Mouse (Mus musculus): ENCODE measurements around the gene Dock10. TPM values are rescaled to one million over a fixed set of nuclear protein-coding genes. Genes with fewer than 3 reads are reported as not detected.
"Not testable (repeated sequence)": the region's sequence is repeated elsewhere in the genome, so short reads cannot be mapped to it uniquely, and the experiment has no call there.

The Dock10 gene
- 10 to 100 TPM; 37.7 to 45.9 (median 39.7) TPM for total RNA-seq (2022)

DNA sequence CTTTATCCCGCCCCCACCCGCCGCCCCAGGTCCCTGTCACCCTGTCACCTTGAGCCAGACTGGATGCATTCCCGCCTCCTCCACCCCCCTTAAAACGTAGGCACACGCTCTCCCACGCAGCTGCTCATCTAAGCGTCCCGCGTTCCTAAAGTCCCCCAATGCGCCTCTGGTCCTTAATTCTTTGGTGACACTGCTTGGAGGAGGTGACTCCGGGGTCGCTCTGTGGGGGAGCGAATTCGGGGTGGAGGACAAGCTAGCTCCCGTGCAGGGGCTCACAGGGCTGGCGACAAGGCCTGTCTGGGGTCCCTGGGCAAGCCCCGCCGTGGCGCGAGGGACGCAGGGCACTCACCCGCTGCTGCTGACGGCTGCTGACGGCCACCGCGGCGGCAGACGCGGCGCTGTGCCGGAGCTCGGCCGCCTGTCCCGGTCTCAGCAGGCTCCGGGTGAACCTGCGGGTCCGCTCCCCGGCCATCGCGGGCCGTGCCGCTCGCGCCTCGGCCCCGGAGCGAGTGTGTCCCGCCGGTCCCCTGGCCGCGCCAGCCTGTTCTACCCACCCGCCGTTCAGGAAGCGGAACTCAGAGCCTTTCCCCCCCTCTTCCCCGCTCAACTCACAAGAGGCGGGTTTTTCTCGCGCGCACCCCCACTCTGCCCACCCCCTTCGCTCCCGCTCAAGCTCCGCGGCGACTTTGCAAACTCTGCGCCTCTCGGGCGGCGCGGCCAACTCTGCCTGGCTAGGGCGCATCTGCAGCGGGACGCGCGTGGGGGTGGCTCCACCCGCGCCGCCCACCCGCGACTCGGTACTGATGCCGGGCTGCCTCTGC, at the start of gene Dock10:
Gene Dock10 (minus strand): TSS at position 551 of the 821 bp plus-strand sequence.
- DNase-seq (ENCODE audit: low spot score in 2 of 2): peak; percentile 49

DNA sequence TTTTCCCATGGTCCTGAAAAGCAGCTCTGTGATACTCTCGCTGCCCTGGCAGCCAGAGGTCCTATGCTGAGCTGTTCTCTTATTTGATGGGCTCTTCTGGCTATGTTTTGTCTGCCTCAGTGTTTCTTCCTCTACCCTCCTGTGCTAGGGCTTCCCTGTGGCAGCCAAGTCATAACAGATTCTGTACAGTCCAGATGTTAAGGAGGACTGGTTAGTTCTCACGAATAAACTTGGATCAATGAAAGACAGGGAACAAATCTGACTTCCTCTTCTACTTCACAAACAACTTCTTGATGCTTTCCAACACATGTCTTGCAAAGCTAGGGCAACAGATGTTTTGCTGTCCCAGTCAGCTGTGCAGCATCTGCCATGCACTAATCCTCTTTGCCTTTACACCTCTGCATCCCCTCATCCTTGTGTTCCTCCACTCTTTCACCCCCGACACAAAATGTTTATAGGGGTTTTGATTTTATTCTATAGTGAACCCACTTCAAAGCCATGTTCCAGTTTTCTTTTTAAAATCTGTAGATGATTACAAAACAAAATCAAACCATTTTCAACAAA, 48.6 kb upstream of the Dock10 start:
- no peak for DNase-seq (ENCODE audit: low spot score in 2 of 2)

DNA sequence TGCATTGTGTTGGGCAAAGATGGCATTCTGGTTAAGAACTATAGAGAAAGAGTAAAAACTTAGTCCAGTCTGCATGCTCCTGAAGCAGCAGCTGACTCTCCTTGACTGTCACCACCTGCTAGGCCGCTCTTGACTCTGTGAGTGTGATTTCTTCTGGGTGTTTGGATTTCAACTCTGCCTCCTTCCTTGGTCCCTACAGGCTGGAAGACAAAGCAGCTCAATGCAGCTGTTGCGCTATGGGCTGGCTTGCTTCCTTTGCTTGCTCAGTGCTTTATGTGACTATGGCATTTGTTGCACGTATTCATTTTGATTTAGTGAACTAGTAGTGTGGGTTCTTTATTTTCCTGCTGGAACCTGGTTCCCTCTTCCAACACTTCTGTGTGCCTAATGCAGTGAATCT, 43.7 kb upstream of the Dock10 start:
- DNase-seq (ENCODE audit: low spot score in 2 of 2): no peak

DNA sequence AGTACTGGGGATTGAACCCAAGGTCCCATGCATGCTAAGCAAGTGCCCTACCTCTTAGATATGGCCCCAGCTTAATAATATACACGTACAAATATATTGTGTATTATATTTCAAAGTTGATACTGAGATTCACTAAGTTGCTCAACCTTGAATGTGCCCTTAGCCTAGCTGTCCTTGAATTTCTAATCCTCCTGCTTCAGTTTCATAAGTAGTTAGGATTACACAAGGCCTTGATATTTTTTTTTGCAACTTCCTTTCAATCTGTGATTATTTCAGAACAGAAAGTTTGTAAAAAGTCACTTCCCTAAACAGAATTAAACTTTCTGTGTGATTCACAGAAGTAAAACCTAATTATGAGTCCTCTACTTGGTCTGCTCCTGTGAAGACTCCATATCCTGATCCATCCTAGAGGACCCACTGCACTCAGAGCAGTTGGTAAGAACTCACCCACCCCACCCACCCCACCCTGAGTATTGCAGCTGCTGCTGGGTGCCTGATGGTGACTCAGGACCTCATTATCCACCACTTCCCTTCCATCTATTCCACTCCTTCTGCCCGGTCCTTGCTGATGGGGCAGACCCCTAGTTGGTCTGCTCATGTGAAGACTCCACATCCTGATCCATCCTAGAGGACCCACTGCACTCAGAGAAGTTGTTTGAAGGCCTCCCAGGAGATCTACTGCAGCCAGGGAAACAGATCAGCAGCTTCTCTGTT, 26.9 kb upstream of the Dock10 start:
- DNase-seq (ENCODE audit: low spot score in 2 of 2): no peak

DNA sequence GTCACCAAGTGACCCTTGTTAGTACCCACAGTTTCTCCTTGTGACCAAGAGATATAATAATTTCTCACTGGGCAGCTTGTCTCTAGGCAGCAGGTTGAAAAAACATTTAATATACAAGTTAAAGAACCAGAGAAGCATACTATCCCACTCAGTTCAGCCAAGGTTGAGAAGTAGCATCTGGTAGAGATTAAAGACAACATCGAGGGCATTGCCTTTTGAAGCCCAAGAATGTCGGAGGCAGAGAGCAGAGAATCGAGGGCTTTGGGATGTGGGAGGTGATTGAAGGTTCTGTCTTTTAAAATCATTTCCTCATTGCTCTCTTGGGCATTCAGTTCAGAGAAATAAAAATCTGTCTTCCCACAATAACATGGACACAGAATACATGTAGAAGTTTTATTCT, 25.8 kb upstream of the Dock10 start:
- no peak for DNase-seq (ENCODE audit: low spot score in 2 of 2)

DNA sequence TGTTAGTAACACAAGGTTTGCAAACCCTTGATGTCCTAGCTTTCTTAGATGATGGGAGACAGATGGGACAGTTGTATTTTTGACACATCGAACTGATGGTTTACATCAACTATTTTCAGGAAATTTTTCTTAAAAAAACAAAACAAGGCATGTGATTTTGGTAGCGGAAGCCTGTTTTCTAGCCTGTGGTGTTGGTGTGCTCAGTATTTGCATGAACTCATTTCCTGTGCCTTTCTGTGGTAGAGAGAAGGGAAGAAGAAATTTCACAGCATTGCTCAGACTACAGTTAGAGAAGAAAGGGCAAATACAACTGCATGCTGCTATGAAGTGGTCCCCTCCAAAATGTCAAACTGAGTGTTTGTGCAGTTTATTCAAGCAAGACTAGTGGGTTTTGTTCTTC, 7.2 kb upstream of the Dock10 start:
- DNase-seq (ENCODE audit: low spot score in 2 of 2): no peak

DNA sequence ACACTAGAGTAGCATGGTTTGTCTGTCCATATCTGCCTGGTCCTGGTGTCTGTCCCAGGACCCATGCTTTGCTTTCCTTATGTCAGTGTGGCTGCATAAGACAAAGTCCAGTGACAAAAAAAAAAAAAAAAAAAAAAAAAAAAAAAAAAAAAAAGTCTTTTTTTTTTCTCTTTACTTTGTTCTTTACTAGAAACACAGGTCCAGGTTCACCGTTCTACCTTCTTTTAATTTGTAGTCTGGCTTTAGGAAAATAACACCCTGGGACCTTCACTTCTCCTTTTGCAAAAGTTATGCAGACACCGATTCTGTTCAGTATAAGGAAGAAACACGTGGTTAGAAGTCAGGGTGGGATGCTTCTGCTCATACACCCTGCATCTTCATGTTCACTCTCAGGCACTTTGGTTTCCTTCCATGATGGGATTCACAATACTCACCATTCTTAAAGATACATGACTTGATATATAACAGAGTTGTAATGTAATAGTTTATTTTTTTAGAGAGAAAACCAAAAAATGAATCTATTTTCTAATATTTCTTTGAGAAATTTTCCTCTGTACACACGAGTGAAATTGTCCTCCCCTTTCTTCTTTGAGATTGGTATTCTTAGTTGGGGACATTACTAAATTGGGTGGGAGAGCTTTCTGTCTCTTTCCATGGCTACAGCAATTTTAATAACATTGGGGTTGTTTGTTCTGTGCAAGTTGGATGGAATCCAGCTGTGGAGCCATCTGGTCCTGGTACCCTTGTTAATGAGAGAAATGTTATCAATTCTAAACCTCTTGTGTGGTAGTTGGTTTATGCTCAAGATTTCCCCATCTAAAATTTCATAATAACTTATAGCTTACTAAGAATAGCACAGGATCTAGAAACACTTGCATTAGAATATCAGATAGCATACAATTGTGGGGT, 5.0 kb upstream of the Dock10 start:
- DNase-seq (ENCODE audit: low spot score in 2 of 2): no peak

DNA sequence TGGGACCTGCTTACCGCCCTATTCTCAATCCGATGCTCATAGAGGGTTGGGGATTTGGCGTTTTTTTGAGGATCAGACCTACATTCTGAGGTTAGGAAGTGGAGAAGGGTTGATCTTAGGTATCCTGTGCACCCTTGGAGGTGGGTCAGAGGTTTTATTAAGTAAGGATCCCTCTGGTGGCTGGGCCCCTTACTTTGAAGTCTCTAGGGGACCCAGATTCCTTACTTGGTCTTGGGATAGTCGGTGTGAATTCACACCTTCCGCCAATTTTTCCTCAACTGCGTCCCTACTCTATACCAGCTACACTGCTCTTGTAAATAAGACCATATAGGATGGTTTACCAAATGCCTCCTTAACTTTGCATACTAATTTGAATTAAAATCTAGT, 464 bp upstream of the Dock10 start:
- DNase-seq (ENCODE audit: low spot score in 2 of 2): no peak

DNA sequence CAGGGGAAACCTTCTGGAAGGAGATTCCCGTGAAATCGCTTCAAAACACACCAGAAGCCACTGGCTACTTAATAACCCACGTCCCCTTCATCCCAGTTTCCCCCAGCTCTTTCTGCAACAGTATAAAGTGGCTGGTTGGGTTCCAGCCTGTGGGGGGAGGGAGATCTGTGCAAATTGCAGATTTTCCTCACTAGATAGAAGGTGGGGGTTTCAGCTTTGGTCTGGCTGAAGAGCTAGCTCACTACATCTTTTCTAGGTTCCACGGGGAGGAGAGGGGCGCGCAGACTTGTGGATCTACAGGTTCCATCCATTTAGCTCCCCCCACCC, 714 bp downstream of the Dock10 start:
- DNase-seq (ENCODE audit: low spot score in 2 of 2): no peak

DNA sequence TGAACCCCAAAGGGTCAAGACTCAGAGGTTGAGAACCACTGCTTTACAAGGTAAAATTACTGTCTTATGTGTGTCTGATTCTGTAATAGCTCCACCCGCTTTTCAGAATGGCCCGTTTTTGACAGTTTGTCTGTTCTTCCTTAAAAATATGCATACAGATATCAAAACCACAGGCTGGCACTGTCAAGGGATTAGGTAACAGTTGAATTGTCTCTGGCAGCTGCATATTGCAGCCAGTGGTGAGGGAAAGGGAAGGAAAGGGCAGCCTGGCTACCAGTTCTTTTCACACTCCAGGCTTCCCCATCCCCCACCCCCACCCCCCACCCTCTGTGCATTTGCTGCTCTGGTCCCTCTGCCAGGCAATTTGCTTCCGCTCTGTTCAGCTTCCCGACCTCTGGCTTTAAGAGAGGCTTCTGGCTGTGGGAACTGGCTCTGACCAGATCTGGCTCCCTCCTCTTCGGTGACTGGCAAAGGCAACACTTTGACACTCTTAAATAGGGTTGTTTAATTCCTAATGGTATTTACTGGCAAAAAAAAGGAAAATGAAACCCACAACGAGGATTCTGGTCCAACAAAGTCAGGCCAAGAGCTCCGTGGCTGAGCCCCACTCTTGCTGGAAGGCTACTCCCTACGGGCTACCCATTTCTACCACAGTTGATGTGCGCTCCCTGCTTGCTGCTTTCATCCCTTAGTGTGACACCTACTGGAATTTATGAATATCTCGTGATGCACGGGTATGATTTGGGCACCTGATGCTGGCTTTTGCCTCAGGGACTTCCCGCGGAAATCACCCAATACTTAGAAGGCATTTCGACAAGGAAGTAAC, 1.3 kb downstream of the Dock10 start:
- no peak for DNase-seq (ENCODE audit: low spot score in 2 of 2)

DNA sequence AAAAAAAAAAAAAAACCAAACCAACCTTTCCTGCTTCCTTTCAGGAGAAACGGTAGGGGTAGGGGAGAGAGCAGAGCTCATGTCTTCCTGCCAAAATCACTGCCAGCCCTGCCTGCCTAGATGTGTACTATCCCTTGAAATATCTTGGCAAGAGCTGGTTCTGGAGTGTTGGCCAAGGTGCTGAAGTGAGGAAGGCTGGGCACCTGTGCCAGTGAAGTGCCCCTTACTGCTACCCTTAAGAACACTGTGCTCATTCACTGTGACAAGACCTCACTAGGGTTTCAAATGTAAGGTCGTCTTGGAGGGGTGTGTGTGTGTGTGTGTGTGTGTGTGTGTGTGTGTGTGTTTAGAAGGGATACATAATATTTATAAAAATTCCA, 2.3 kb downstream of the Dock10 start:
- no peak for DNase-seq (ENCODE audit: low spot score in 2 of 2)

DNA sequence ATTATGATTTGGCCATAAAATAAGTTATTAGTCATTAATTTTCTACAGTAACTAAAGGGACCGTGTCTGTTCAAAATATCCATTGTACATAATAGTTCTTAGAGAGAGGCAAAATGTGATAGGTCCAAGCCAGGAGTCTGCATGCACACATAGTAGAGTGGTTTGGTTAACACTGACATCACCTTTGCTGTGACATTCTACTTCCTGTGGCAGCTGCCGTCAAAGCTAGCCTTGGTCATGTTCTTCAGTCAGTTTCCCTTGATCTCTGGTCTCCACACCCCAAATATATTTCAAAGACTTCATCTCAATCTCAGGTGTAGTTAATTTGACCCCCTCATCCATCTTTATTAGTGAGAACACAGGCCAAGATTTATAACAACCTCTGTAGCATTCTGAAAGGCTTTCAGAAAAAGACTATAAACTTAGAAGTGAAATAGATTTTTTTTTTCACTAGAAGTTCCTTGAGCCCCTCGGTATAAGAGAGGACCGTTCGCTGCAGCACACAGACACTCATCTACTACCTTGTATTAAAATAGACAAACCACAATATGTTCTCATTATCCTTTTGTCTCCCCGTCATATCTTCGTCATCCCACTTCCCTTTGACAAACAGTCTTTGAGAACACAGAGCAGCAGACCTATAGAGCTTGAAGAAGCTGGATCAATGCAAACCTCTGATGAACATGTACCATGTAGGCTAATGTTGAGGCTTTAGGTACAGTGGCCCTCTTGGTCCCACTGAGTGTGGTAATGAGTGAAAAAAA, 2.8 kb downstream of the Dock10 start:
- DNase-seq (ENCODE audit: low spot score in 2 of 2): no peak

DNA sequence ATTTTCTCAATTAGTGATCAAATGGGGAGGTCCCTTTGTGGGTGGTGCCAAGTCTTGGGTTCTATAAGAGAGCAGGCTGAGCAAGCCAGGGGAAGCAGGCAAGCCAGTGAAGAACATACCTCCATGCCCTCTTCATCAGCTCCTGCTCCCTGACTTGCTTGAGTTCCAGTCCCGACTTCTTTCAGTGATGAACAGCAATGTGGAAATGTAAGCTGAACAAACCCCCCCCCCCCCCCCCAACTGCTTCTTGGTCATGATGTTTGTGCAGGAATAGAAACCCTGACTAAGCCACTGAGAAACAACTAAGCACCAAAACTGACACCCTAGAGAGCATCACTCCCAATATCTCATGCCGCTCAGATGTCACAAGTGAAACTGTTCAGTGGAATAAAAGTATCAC, 9.2 kb downstream of the Dock10 start:
- DNase-seq (ENCODE audit: low spot score in 2 of 2): not testable (repeated sequence)

DNA sequence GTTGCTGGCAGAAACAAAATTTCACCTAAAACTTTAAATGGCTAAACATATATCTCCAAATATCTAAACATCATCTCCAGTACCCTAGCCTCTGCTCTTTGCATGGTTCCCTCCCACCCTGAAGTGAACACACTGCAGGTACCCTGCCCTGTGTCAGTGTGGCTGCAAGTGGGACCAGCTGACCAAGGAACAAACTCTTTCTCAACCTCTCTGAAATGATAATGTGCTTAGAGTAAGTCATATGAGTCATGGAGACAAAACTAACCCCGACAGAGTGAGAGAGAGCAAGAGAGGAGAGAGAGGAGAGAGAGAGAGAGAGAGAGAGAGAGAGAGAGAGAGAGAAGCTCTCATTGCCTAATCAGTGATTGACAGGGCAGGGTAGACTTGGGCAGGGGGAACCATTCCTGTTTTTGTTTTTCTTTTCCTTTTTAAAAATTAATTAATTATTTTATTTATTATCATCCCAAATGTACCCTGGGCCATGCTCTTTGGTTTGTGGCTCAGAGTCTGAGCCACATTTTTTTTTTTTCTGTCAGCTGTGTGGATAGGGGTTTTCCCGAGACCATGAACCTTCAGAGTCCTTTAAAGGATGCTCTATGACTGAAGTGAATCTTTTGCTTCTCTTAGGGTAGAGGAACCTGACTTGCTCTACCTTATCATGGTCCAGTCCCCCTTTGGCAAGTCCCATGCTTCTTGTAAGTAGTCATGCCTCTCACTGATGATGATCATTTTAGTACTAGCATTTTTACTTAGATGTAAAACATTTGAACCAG, 11.4 kb downstream of the Dock10 start:
- DNase-seq (ENCODE audit: low spot score in 2 of 2): no peak

DNA sequence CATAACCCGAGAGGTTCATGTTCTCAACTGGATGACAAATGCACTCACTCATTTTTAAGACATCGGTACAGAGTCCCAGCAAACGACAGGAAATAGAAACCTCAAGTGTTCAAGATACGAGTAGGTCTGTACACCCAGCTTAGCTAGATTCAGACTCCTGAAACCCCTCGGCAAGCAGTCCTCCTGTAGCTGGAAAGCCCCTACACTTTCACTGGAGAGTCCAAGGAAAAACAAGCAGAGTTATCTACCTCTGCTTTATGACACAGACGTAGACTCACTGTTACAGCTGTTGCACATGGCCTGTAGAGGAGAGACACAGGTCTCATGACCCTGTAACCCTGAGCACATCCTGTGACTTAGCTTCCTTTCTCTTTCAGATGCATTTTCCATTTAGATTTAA, 12.1 kb downstream of the Dock10 start:
- DNase-seq (ENCODE audit: low spot score in 2 of 2): no peak

DNA sequence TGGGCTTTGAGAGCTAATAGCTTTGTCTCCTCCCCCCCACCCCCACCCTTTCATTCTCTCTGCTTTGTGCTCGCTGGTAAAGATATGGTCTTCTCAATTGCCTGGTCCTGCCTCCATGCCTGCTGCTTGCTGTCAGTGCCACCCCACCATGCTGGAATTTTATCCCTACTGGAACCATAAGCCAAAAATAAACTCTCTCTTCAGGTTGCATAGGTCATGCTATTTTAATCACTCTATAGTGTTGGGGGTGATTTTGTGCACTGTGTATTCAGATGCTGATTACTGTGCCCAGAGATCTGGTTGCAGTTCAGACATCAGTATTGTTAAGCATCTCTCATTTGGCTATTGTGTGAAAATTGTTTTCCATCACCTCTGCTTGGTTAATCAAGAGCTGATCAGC, 18.9 kb downstream of the Dock10 start:
- DNase-seq (ENCODE audit: low spot score in 2 of 2): no peak

DNA sequence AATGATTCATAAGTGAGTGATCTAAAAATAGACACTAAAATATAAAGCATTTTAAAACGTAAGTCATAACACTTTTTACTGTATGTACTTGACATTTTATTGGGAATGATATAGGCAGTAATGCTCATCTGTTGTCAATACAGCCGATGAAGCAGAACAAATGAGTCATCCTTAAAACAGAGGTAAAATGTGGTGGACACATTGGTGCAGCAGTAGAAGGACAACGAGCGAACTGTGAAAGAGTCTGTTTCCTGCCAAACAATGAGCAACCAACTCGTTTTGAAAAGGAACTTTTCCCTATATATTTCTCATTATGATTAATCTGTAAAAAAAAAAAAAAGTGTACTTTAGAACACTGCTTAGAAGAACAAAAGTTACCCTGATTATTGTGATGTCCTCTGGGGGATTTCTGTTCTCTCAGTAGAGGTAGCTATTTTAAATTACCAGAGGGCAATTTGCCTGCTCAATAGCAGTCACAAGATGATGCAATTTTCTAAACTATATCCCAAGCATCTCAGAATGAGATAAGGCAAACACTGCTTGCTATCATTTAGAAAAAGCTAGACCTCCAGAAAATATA, 20.4 kb downstream of the Dock10 start:
- no peak for DNase-seq (ENCODE audit: low spot score in 2 of 2)

DNA sequence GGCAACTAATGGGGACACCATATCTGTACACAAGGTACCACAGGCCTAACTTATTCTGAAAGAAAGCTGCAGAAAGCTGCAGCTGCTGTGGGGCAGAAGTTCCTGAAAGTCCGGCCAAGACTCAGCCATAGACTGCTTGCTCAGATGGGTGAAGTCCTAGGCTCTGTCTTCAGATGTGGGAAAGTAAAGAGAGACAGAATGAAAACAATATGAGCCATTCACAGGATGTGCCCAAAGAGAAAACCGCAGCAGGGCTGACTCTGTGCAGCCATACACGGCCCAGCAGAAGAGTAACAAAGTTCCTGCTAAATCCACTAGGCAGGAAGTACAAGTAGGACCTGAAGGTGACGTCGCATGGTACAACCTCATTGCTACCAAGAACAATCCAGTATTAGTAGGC, 27.7 kb downstream of the Dock10 start:
- DNase-seq (ENCODE audit: low spot score in 2 of 2): no peak

DNA sequence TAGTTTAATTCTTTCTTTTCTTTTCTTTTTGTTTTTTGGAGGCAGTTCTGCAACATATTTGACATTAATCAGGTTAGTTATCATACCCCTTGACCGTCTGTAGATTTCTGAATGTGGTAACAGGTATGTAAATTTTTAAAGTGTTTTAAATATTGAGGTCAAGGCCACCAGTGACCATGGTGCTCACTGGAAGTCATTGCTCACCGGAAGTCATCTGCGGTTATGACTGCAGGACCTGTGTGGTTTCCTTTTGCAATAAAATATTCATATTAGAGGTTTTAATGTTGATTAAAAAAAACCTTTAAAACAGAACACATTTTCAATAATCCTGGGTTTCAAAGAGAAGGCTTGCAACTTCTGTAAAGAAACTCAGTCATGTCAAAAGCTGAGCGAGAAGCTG, 28.2 kb downstream of the Dock10 start:
- no peak for DNase-seq (ENCODE audit: low spot score in 2 of 2)

All from left cerebral cortex, adult 8-10 months (tissue).